Comparison of ENCODE assay signal across 22 mouse cellular contexts in the genomic region with DNA sequence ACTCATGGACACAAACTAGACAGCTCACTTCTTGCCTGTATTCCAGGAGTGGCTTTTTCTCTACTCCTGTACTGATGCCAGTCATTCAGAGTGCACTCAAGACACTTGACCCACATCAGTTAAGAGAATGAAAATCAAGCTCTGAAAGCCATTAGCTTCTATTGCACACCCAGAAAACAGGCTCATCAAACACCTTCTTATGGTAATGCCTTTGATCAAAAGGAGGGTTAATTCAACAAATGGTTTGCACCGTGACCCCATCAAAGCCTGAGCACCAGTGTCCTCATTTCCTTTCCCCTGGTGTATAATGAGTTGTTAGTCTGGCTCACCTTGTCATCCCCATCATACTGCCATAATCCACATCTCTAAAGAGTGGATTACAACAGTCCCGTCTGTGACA.
DNase-seq lines count a peak whose midpoint lies in the region; ATAC-seq and TF ChIP-seq lines count a peak whose summit lies in the region.
"Had no signal": no experiment of that assay in that cellular context is flagged by ENCODE, and none has a peak within 500 bp of the region (broad histone marks: within the 10 kb centered on the region; RNA-seq: fewer than 3 reads in every experiment).

No protein-coding gene starts in this region.

- H3K4me1 ChIP-seq in forebrain, embryonic 12.5 days, result peaks cover 9% of the 10 kb centered on the region
- H3K4me1 ChIP-seq in forebrain, embryonic 16.5 days (replicated peaks; ENCODE audit: control insufficient read depth, insufficient read depth, low read length), result 0 out of 2 replicates have a peak, but pooled peaks cover 6% of the 10 kb centered on the region
- H3K4me1 ChIP-seq in midbrain, embryonic 13.5 days (replicated peaks), result peaks cover 12% of the 10 kb centered on the region
- peaks cover 10% of the 10 kb centered on the region for H3K4me1 ChIP-seq in midbrain, embryonic 14.5 days (ENCODE audit: control insufficient read depth, insufficient read depth, low read length)
- H3K4me1 ChIP-seq: embryonic facial prominence, embryonic 12.5 days; embryonic facial prominence, embryonic 15.5 days; intestine, embryonic 15.5 days had no signal

- H3K9me3 ChIP-seq in forebrain, embryonic 12.5 days, result no peaks in the 10 kb centered on the region
- H3K9me3 ChIP-seq in forebrain, embryonic 16.5 days (ENCODE audit: control insufficient read depth, low read length), result no peaks in the 10 kb centered on the region
- H3K9me3 ChIP-seq in midbrain, embryonic 13.5 days, result no peaks in the 10 kb centered on the region; the same call in none of the 2 replicates
- no peaks in the 10 kb centered on the region for H3K9me3 ChIP-seq in midbrain, embryonic 14.5 days (ENCODE audit: control insufficient read depth, low read length)
- H3K9me3 ChIP-seq: embryonic facial prominence, embryonic 12.5 days; embryonic facial prominence, embryonic 15.5 days; forebrain, embryonic 13.5 days; hindbrain, embryonic 15.5 days; intestine, embryonic 15.5 days had no signal

- H3K4me2 ChIP-seq in forebrain, embryonic 12.5 days, result no peak overlapping the region
- H3K4me2 ChIP-seq in forebrain, embryonic 16.5 days (ENCODE audit: low read length), result no peak overlapping the region
- H3K4me2 ChIP-seq in midbrain, embryonic 13.5 days (replicated peaks), result no peak overlapping the region
- no peak overlapping the region for H3K4me2 ChIP-seq in midbrain, embryonic 14.5 days (ENCODE audit: low read length)
- H3K4me2 ChIP-seq: embryonic facial prominence, embryonic 12.5 days; embryonic facial prominence, embryonic 15.5 days; forebrain, embryonic 13.5 days; heart, embryonic 11.5 days; hindbrain, embryonic 12.5 days; hindbrain, embryonic 15.5 days; intestine, embryonic 15.5 days had no signal

- no peaks in the 10 kb centered on the region for H3K36me3 ChIP-seq in forebrain, embryonic 12.5 days (replicated peaks)
- no peaks in the 10 kb centered on the region for H3K36me3 ChIP-seq in forebrain, embryonic 16.5 days (ENCODE audit: control insufficient read depth, insufficient read depth)
- no peaks in the 10 kb centered on the region for H3K36me3 ChIP-seq in midbrain, embryonic 13.5 days
- H3K36me3 ChIP-seq in midbrain, embryonic 14.5 days (ENCODE audit: control insufficient read depth, insufficient read depth, low read length), result no peaks in the 10 kb centered on the region
- H3K36me3 ChIP-seq: embryonic facial prominence, embryonic 12.5 days; embryonic facial prominence, embryonic 15.5 days; hindbrain, embryonic 12.5 days; hindbrain, embryonic 15.5 days; intestine, embryonic 15.5 days had no signal

- no peaks in the 10 kb centered on the region for H3K27me3 ChIP-seq in forebrain, embryonic 12.5 days
- H3K27me3 ChIP-seq in forebrain, embryonic 16.5 days (replicated peaks; ENCODE audit: control insufficient read depth, insufficient read depth, low read length), result no peaks in the 10 kb centered on the region
- no peaks in the 10 kb centered on the region for H3K27me3 ChIP-seq in midbrain, embryonic 13.5 days
- no peaks in the 10 kb centered on the region for H3K27me3 ChIP-seq in midbrain, embryonic 14.5 days (ENCODE audit: control insufficient read depth, insufficient read depth, low read length)
- H3K27me3 ChIP-seq: embryonic facial prominence, embryonic 12.5 days; embryonic facial prominence, embryonic 15.5 days; forebrain, embryonic 13.5 days; hindbrain, embryonic 12.5 days; hindbrain, embryonic 15.5 days; intestine, embryonic 15.5 days had no signal

- no peak overlapping the region for H3K4me3 ChIP-seq in forebrain, embryonic 12.5 days (replicated peaks)
- no peak overlapping the region for H3K4me3 ChIP-seq in forebrain, embryonic 16.5 days (replicated peaks; ENCODE audit: low read length)
- H3K4me3 ChIP-seq in midbrain, embryonic 13.5 days (replicated peaks), result no peak overlapping the region
- H3K4me3 ChIP-seq in midbrain, embryonic 14.5 days (replicated peaks; ENCODE audit: low read depth, low read length), result no peak overlapping the region
- H3K4me3 ChIP-seq: embryonic facial prominence, embryonic 12.5 days; embryonic facial prominence, embryonic 15.5 days; forebrain, embryonic 13.5 days; hindbrain, embryonic 12.5 days; hindbrain, embryonic 15.5 days; intestine, embryonic 15.5 days had no signal

- H3K27ac ChIP-seq in forebrain, embryonic 12.5 days, result no peak overlapping the region
- no peak overlapping the region for H3K27ac ChIP-seq in forebrain, embryonic 16.5 days (ENCODE audit: low read length)
- H3K27ac ChIP-seq in midbrain, embryonic 13.5 days, result no peak overlapping the region
- no peak overlapping the region for H3K27ac ChIP-seq in midbrain, embryonic 14.5 days (replicated peaks; ENCODE audit: low read depth, low read length)
- H3K27ac ChIP-seq: embryonic facial prominence, embryonic 12.5 days; embryonic facial prominence, embryonic 15.5 days; forebrain, embryonic 13.5 days; hindbrain, embryonic 12.5 days; hindbrain, embryonic 15.5 days; intestine, embryonic 15.5 days had no signal

- TF ChIP-seq CTCF in brain, embryonic 14.5 days (IDR thresholded peaks at IDR 0.05; ENCODE audit: borderline replicate concordance, extremely low read depth, insufficient read depth, insufficient read length), result no peak

- 58% methylated on average over 2 of the region's 2 CpGs for whole genome bisulfite sequencing in forebrain, embryonic 12.5 days
- WGBS in forebrain, embryonic 16.5 days, result 67% methylated on average over 2 of the region's 2 CpGs
- WGBS in midbrain, embryonic 13.5 days, result 35% methylated on average over 2 of the region's 2 CpGs
- WGBS in midbrain, embryonic 14.5 days, result 29% methylated on average over 2 of the region's 2 CpGs

- no peak for TF ChIP-seq POLR2A in brain, embryonic 14.5 days (IDR thresholded peaks at IDR 0.05; ENCODE audit: borderline replicate concordance, extremely low read depth, insufficient read depth, insufficient read length, poor library complexity, severe bottlenecking)

- DNase-seq in midbrain, embryonic 14.5 days, result no peak
- DNase-seq in brain, embryonic 14.5 days (ENCODE audit: low read depth), result peak; percentile 26
- no peak for DNase-seq in lung, postnatal 10 days
- DNase-seq: adrenal gland, postnatal 10 days; adrenal gland, postnatal 36 days; cerebellum, adult 11 months; cerebellum, adult 2 months; cerebellum, adult 9-11 months; cerebellum, postnatal 25 days; gastrocnemius, postnatal 25 days; kidney, adult 11 months had no signal

- H3K9ac ChIP-seq in forebrain, embryonic 12.5 days, result no peak overlapping the region
- no peak overlapping the region for H3K9ac ChIP-seq in forebrain, embryonic 16.5 days (replicated peaks; ENCODE audit: low read depth, low read length)
- no peak overlapping the region for H3K9ac ChIP-seq in midbrain, embryonic 13.5 days (replicated peaks)
- no peak overlapping the region for H3K9ac ChIP-seq in midbrain, embryonic 14.5 days (replicated peaks; ENCODE audit: low read length)
- H3K9ac ChIP-seq: embryonic facial prominence, embryonic 12.5 days; embryonic facial prominence, embryonic 15.5 days; forebrain, embryonic 13.5 days; hindbrain, embryonic 12.5 days; hindbrain, embryonic 15.5 days; intestine, embryonic 15.5 days had no signal

- ATAC-seq in forebrain, embryonic 12.5 days (ENCODE audit: low FRiP score), result 0 out of 2 replicates have a peak, but pooled peaks have one; percentile 34
- no peak for ATAC-seq in forebrain, embryonic 16.5 days
- peak; percentile 22; the same call in 1 of the 2 replicates for ATAC-seq in midbrain, embryonic 13.5 days
- no peak for ATAC-seq in midbrain, embryonic 14.5 days (ENCODE audit: low FRiP score, low TSS enrichment)
- ATAC-seq: activated CD4-positive, CD25-positive, alpha-beta regulatory T cell, adult 4 months; forebrain, embryonic 13.5 days; intestine, embryonic 15.5 days had no signal

Comparison
In these comparisons a context has a peak if more than half of its experiments do, and no peak if none do; other contexts are left out.
1. ATAC-seq: peak in forebrain, embryonic 12.5 days (single experiment) and midbrain, embryonic 13.5 days (single experiment); none in forebrain, embryonic 16.5 days (single experiment) and midbrain, embryonic 14.5 days (single experiment).